Mouse (Mus musculus) kidney, adult 2 months (tissue): Measurements from ENCODE around the gene Nup54.

Experiments
- CTCF ChIP-seq: fragments of 200-500 bp; conservative IDR thresholded peaks from 2 replicates; pipeline ENCODE4 v1.5.1; 2011; ENCODE audit warnings: low read depth, mild to moderate bottlenecking, control low read depth, low read length, moderate library complexity, mixed read lengths; ENCODE audit not compliant: insufficient read depth, insufficient read length
- POLR2A ChIP-seq: fragments of 200-500 bp; IDR thresholded peaks from one replicate; pipeline ENCODE4 v1.6.1; 2011; ENCODE audit warnings: low read depth, low read length, control low read depth

DNA sequence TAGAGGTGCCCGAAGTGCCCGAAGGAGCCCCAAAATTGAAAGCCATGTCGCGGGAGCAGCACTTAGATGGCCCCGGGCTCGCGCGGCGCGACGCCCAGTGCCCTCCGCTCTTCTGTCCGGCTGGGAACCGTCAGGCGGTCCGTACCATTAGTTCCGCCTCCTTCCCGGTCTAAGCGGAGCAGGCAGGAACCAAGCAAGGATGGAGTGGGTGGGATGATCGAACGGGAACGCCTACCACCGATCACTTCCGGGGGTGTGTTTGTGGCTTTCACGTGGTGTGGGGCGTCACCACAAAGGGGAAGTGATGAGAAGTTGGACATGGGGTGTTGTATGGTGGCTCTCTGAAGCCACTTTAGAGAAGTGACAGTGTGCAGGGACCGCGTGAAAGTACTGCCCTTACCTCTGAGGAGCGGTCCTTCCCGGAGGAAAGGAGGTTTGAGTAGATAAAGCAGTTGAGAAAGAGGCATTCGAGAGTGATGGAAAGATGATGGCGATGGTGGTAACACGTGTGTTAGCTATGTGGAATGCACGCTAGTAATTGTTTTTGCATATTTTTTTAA is at the start of gene Nup54:
- TF ChIP-seq CTCF (0 out of 2 replicates have a peak, but pooled peaks have one; percentile 2), POLR2A (peak; percentile 40)
